Mouse (Mus musculus): ENCODE measurements around the gene Gpr152. TPM values are rescaled to one million over a fixed set of nuclear protein-coding genes. Genes with fewer than 3 reads are reported as not detected.

The Gpr152 gene
- polyA plus RNA-seq, 1 experiment from 2014 or later: not detected

DNA sequence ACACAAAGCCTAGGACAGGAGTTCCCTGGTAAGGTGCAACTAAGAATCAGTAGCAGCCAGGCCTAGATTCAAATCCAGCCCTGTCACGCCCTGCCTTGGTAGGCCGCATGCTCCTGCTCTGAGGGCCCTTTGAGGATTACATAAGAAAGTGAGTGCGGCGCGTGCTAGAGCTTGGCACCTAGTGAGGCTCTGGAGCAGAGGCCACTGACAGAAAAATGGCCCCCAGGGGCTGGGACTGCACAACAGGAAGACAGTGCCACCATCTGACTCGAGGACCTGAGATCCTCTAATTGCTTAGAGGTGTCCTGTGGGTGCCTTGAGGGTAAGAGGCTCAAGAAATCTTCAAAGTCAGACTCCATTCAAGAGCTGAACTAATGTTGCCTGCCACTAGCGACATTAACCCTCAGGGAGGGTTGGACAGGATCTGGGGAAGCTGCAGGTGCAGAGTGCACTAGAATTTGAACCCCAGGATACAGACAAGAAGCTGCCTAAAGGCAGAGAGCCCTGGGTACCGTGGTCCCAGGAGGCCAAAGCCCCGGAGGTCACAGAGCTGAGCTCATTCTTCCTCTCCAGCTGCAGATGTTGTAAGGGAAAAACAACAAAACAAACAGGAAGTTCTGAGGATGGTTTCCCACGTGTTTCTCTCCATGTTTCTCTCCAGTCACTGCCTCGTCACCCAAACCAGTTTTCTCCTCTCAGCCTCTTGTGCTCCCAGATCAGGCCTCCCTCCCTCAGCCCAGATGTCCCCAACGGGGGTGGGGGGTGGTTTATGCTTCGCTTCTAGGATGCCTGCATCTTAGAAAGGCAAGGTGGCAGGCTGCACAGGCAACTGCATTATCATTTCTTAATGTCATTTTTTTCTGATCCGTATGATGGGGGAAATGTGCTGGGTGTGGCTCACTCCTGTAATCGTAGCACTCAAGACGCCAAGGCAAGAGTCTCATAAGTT, 5.2 kb downstream of the Gpr152 start:
- Histone ChIP-seq H3K4me2 (replicated peaks; ENCODE audit: low read depth) (no peak overlapping the region), H3K4me3 (ENCODE audit: low read depth, low read length) (no peak overlapping the region), H3K36me3 (ENCODE audit: control insufficient read depth, insufficient read depth, low read length) (no peaks in the 10 kb centered on the region), H3K9ac (ENCODE audit: low read length) (no peak overlapping the region), H3K9me3 (ENCODE audit: control insufficient read depth, low read length) (no peaks in the 10 kb centered on the region), H3K27me3 (ENCODE audit: control insufficient read depth, insufficient read depth, low read length) (no peaks in the 10 kb centered on the region), H3K4me1 (replicated peaks; ENCODE audit: control insufficient read depth, insufficient read depth) (no peaks in the 10 kb centered on the region), H3K27ac (replicated peaks) (no peak overlapping the region)
- DNase-seq (ENCODE audit: low spot score): no peak
- TF ChIP-seq EP300 (optimal IDR thresholded peaks at IDR 0.05) (no peak), CTCF (IDR thresholded peaks at IDR 0.05; ENCODE audit: low read depth) (no peak)
- 74% methylated on average over 16 of the region's 16 CpGs for WGBS
- no peak for ATAC-seq (ENCODE audit: low FRiP score, low TSS enrichment)

DNA sequence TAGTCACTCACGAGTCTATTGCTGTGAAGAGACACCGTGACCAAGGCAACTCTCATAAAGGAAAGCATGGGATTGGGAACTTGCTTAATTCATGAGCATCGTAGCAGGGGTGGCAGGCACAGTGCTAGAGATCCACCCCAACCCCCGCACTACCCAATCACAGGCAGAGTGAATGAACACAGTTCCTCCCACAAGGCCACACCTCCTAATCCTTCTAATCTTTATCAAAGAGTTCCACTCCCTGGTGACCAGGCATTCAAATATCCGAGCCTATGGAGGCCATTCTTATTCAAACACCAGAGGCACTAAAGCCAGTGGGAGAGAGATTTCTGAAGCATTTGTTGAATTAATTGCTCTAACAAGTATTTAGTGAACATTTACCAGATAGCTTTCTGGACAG, 6.3 kb downstream of the Gpr152 start:
- Histone ChIP-seq H3K27ac (replicated peaks) (no peak overlapping the region), H3K27me3 (ENCODE audit: control insufficient read depth, insufficient read depth, low read length) (no peaks in the 10 kb centered on the region), H3K4me3 (ENCODE audit: low read depth, low read length) (no peak overlapping the region), H3K9me3 (ENCODE audit: control insufficient read depth, low read length) (no peaks in the 10 kb centered on the region), H3K4me2 (replicated peaks; ENCODE audit: low read depth) (no peak overlapping the region), H3K36me3 (ENCODE audit: control insufficient read depth, insufficient read depth, low read length) (peaks cover 5% of the 10 kb centered on the region; the same call in 1 of the 2 replicates), H3K9ac (ENCODE audit: low read length) (no peak overlapping the region), H3K4me1 (replicated peaks; ENCODE audit: control insufficient read depth, insufficient read depth) (no peaks in the 10 kb centered on the region)
- DNase-seq (ENCODE audit: low spot score) (no peak), ATAC-seq (ENCODE audit: low FRiP score, low TSS enrichment) (no peak)
- no peak for TF ChIP-seq EP300 (optimal IDR thresholded peaks at IDR 0.05)
- TF ChIP-seq CTCF (IDR thresholded peaks at IDR 0.05; ENCODE audit: low read depth): no peak
- 88% methylated on average over 5 of the region's 5 CpGs for whole genome bisulfite sequencing

DNA sequence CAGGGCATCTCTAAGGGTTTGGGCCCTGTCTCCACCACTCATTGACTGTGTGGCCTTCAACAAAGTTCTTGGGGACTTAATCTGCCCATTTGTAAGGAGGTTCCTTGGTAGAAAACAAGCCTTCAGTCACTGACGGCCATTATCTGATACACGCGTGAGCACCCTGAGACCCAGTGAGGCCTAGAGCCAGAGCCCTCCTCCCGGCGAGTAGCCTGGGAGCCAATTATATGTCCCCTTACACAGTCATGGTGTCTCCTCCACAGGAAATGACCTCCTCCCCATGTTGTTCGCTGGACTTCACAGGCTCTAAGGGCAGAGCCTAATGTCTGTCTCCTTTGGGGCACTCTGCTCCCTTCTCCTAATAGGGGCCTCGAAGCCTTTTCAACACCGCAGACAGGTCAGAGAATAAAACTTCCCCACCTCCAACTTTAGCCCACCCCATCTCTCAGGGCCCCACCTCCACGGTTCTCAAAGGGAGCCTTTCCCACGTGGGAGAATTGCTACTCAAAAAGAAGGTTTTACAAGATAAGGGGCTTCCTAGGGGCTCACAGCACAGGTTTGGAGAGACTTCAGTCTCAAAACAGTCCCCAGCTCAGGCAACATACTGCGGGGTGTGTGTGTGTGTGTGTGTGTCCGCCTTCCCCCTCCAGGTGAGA, 6.9 kb downstream of the Gpr152 start:
- no peak overlapping the region for H3K9ac ChIP-seq (ENCODE audit: low read length)
- WGBS: 72% methylated on average over 12 of the region's 12 CpGs
- H3K4me1 ChIP-seq (replicated peaks; ENCODE audit: control insufficient read depth, insufficient read depth): no peaks in the 10 kb centered on the region
- DNase-seq (ENCODE audit: low spot score) (no peak), ATAC-seq (ENCODE audit: low FRiP score, low TSS enrichment) (no peak)
- no peak overlapping the region for H3K4me2 ChIP-seq (replicated peaks; ENCODE audit: low read depth)
- H3K36me3 ChIP-seq (ENCODE audit: control insufficient read depth, insufficient read depth, low read length): peaks cover 5% of the 10 kb centered on the region; the same call in 1 of the 2 replicates
- no peak overlapping the region for H3K27ac ChIP-seq (replicated peaks)
- H3K27me3 ChIP-seq (ENCODE audit: control insufficient read depth, insufficient read depth, low read length): no peaks in the 10 kb centered on the region
- TF ChIP-seq EP300 (optimal IDR thresholded peaks at IDR 0.05) (no peak), CTCF (IDR thresholded peaks at IDR 0.05; ENCODE audit: low read depth) (no peak)
- H3K4me3 ChIP-seq (ENCODE audit: low read depth, low read length): no peak overlapping the region
- H3K9me3 ChIP-seq (ENCODE audit: control insufficient read depth, low read length): no peaks in the 10 kb centered on the region

DNA sequence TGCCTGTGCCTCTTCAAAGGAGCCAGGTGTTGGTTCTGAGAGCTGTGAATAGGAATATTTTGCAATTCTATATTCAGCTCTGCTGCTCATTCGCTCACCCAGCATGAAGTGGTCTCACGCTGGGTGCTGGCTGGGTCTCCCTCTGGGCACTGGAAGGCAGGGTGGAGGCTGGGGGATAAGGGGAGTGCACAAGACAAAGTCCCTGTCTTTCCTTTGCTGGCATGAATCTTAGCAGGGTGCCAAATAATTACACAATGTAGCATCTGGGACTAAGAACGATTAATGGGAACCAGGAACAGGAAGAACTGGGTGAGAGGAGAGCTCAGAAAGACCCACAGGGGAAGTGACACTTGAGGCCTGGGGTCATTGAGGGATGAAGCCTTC, 7.4 kb downstream of the Gpr152 start:
- H3K27me3 ChIP-seq (ENCODE audit: control insufficient read depth, insufficient read depth, low read length): no peaks in the 10 kb centered on the region
- no peak overlapping the region for H3K9ac ChIP-seq (ENCODE audit: low read length)
- no peak overlapping the region for H3K4me3 ChIP-seq (ENCODE audit: low read depth, low read length)
- WGBS: 67% methylated on average over 3 of the region's 3 CpGs
- no peak overlapping the region for H3K27ac ChIP-seq (replicated peaks)
- peaks cover 5% of the 10 kb centered on the region; the same call in 1 of the 2 replicates for H3K36me3 ChIP-seq (ENCODE audit: control insufficient read depth, insufficient read depth, low read length)
- no peak for TF ChIP-seq CTCF (IDR thresholded peaks at IDR 0.05; ENCODE audit: low read depth)
- TF ChIP-seq EP300 (optimal IDR thresholded peaks at IDR 0.05): no peak
- ATAC-seq (ENCODE audit: low FRiP score, low TSS enrichment): no peak
- no peak overlapping the region for H3K4me2 ChIP-seq (replicated peaks; ENCODE audit: low read depth)
- H3K9me3 ChIP-seq (ENCODE audit: control insufficient read depth, low read length): no peaks in the 10 kb centered on the region
- no peaks in the 10 kb centered on the region for H3K4me1 ChIP-seq (replicated peaks; ENCODE audit: control insufficient read depth, insufficient read depth)
- no peak for DNase-seq (ENCODE audit: low spot score)

DNA sequence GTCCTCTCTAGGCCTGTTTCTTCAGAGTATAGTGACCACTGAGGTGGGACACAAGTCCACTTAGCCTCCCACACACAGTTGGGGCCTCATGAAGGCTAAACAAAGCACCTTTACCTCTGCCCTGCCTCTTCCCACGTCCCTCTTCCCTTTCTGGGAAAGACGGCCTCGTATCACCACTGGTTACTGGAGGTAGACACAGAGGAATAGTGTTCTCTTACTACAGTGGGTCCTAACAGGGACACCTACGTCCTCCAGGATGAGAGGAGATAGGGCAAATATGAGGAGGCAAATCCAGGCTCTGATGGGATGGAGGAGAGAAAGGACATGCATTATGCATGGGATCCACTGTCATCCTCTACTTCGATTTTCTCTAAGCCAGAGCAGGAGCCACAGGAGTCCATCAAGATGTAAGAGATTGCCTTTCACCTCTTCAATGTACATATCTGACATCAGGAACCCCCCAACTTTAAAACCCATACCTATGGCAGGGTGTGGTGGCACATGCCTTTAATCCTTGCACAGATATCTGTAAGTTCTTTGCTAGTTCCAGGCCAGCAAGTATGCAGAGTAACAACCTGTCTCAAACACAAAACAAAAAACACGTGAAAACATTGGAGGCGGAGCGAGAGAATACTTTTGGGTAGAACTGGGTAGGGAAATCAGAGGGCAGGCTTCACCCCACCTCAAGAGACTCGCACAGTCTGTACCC, 8.3 kb downstream of the Gpr152 start:
- H3K4me2 ChIP-seq (replicated peaks; ENCODE audit: low read depth): peak overlapping the region; percentile 69
- TF ChIP-seq CTCF (IDR thresholded peaks at IDR 0.05; ENCODE audit: low read depth) (no peak), EP300 (optimal IDR thresholded peaks at IDR 0.05) (no peak)
- 39% methylated on average over 9 of the region's 9 CpGs for WGBS
- no peak; the same call in 1 of the 2 replicates for ATAC-seq (ENCODE audit: low FRiP score, low TSS enrichment)
- H3K27me3 ChIP-seq (ENCODE audit: control insufficient read depth, insufficient read depth, low read length): no peaks in the 10 kb centered on the region
- H3K36me3 ChIP-seq (ENCODE audit: control insufficient read depth, insufficient read depth, low read length): peaks cover 5% of the 10 kb centered on the region; the same call in 1 of the 2 replicates
- H3K4me1 ChIP-seq (replicated peaks; ENCODE audit: control insufficient read depth, insufficient read depth): no peaks in the 10 kb centered on the region
- H3K9ac ChIP-seq (ENCODE audit: low read length): peak overlapping the region; percentile 56
- peak overlapping the region; percentile 58; the same call in 1 of the 2 replicates for H3K27ac ChIP-seq (replicated peaks)
- H3K9me3 ChIP-seq (ENCODE audit: control insufficient read depth, low read length): no peaks in the 10 kb centered on the region
- peak overlapping the region; percentile 91 for H3K4me3 ChIP-seq (ENCODE audit: low read depth, low read length)
- DNase-seq (ENCODE audit: low spot score): no peak
